Mouse (Mus musculus) small intestine, adult 2 months (tissue): ENCODE results near the gene Zfp606. TPM values are rescaled to one million over a fixed set of nuclear protein-coding genes. Genes with fewer than 3 reads are reported as not detected.

Source experiments
- H3K27ac ChIP-seq: fragments of 200-500 bp; 2 replicates; pipeline ENCODE4 v1.5.1; 2012; ENCODE audit warnings: low read depth, low read length, control low read depth, inconsistent platforms; ENCODE audit not compliant: insufficient read depth
- H3K27me3 ChIP-seq: fragments of 200-500 bp; 2 replicates; pipeline ENCODE4 v1.6.1; 2012; ENCODE audit warnings: mild to moderate bottlenecking, moderate library complexity, low read length, inconsistent platforms; ENCODE audit not compliant: control insufficient read depth, insufficient read depth
- H3K36me3 ChIP-seq: fragments of 200-500 bp; 2 replicates; pipeline ENCODE4 v1.6.1; 2012; ENCODE audit warnings: mild to moderate bottlenecking, low read length, control low read depth, inconsistent platforms; ENCODE audit not compliant: control insufficient read depth, insufficient read depth
- H3K4me1 ChIP-seq: fragments of 200-500 bp; 2 replicates; pipeline ENCODE4 v1.6.1; 2012; ENCODE audit warnings: low read length, inconsistent platforms, mixed read lengths; ENCODE audit not compliant: control insufficient read depth, insufficient read depth, insufficient read length
- H3K4me3 ChIP-seq: fragments of 200-500 bp; 2 replicates; pipeline ENCODE4 v1.5.1; 2012; ENCODE audit warnings: low read depth, mild to moderate bottlenecking, control low read depth, inconsistent platforms, low read length, moderate library complexity
- CTCF ChIP-seq: fragments of 200-500 bp; IDR thresholded peaks from 2 replicates; pipeline ENCODE4 v1.5.1; 2012; ENCODE audit warnings: low read depth, mild to moderate bottlenecking, control low read depth, inconsistent platforms, low read length, moderate library complexity, mixed read lengths; ENCODE audit not compliant: insufficient replicate concordance, insufficient read length; ENCODE audit errors: extremely low read depth
- POLR2A ChIP-seq: fragments of 200-500 bp; IDR thresholded peaks from 2 replicates; pipeline ENCODE4 v1.6.1; 2012; ENCODE audit warnings: low read depth, mild to moderate bottlenecking, control low read depth, inconsistent platforms, low read length, moderate library complexity
- WGBS: fragments of 180-500 bp; shearing (Covaris S2); methylation state at CpG from one replicate; pipeline ENCODE4 v1.1.7; 2018; 5-methylcytosine and 5-hydroxymethylcytosine counted together
- polyA plus RNA-seq: library from polyadenylated mRNA; depleted of rRNA; stranded (reverse); fragments of >200 nt; gene quantifications from 2 replicates; pipeline ENCODE4 v1.2.3, GENCODE M21; 2012; rRNA removed

Zfp606 gene
- polyA plus RNA-seq, result 1.0 and 1.1 TPM in 2 replicates

DNA sequence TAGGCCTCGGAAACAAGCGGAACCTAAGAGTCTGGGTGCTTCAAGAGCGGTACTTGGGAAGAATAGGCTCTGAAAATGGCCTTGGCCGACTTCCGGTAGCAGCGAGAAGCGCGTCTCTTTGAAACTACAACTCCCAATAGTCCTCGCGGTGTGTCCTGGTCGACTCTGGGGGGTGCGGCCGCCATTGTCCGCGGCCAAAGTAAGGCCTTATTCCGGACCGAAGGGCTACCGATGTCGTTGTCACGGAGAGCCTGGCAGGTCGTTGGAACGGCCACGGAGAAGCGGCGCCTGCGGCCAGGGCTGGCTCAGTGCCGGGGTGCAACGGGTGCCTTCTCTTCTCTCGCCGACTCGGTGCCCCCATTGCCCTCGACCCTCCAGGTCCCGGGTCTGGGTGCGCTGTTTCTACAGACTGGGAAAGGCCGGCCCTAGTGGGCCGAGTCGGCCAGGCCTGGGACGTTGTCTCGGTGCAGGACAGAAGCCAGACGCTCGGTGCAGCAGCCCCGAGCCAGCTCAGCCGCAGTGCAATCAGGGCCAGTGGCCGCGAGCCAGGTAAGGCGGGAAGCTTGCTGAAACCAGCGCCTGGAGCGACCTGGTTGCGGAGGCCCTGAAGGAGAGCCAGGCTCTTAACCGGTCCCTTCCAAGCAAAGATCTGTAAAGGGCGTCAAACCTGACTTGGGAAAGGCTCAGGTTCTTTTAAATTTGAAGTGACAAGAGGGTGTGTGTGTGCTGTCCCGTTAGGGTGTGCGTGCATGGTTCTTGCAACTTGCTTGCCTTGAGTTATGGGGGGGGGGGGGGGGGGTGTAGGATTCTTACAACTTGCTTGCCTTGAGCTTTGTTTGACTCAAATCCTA lies at the start of gene Zfp606:
Gene Zfp606 (plus strand): TSS at position 136 of the 851 bp plus-strand sequence.
- WGBS, result under 1% methylated on average over 53 of the region's 53 CpGs
- H3K27ac ChIP-seq, result peak within 1 kb of the TSS; percentile 71
- TF ChIP-seq POLR2A, result no peak
- 0 out of 2 replicates have a peak, but pooled peaks have one; percentile 9 for TF ChIP-seq CTCF

GRCm38 (mm10) chr7:12479009-12479346 lies 885 bp downstream of the Zfp606 start:
- Histone ChIP-seq H3K27me3 (no peaks in the 10 kb centered on the region), H3K4me1 (peaks cover 2% of the 10 kb centered on the region; the same call in 1 of the 2 replicates), H3K36me3 (peaks cover 25% of the 10 kb centered on the region), H3K4me3 (peak overlapping the region; percentile 90), H3K27ac (no peak overlapping the region)
- WGBS, result 3% methylated on average over 8 of the region's 8 CpGs
- TF ChIP-seq POLR2A (no peak), CTCF (no peak)

More for the DNA sequence above, at the start of gene Zfp606:
- Histone ChIP-seq H3K4me1 (peaks cover 2% of the 10 kb centered on the region; the same call in 1 of the 2 replicates), H3K27me3 (no peaks in the 10 kb centered on the region), H3K4me3 (peak within 1 kb of the TSS; percentile 90), H3K36me3 (peaks cover 19% of the 10 kb centered on the region)

GRCm38 (mm10) chr7:12479525-12479924 lies 1.4 kb downstream of the Zfp606 start:
- TF ChIP-seq CTCF, result no peak
- TF ChIP-seq POLR2A, result no peak
- Histone ChIP-seq H3K4me3 (no peak overlapping the region), H3K4me1 (peaks cover 2% of the 10 kb centered on the region; the same call in 1 of the 2 replicates), H3K27ac (no peak overlapping the region), H3K36me3 (peaks cover 30% of the 10 kb centered on the region), H3K27me3 (no peaks in the 10 kb centered on the region)
- WGBS, result 75% methylated on average over 4 of the region's 4 CpGs

DNA sequence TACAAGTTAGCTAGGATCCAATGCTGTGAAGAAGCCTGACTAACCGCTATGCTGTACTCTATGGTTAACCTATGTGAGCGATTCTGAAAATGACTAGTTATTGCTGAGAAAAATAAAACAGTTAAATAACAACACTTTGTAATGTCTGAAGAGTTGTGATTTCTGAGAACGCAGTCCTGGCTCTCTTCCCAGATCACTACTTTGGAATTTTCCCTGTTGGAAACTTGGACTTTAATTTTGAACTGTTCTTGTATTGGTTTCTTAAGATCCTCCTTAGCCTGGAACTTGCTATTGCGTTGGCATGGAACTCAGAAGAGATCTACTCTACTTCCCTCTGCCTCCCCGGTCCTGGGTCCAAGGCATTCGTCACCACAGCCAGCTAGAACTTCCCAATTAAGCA lies 5.7 kb downstream of the Zfp606 start:
- Histone ChIP-seq H3K4me3 (no peak overlapping the region), H3K27me3 (no peaks in the 10 kb centered on the region), H3K4me1 (no peaks in the 10 kb centered on the region; the same call in 1 of the 2 replicates), H3K27ac (no peak overlapping the region), H3K36me3 (peaks cover 42% of the 10 kb centered on the region)
- WGBS, result 96% methylated on average over 6 of the region's 6 CpGs
- TF ChIP-seq POLR2A (no peak), CTCF (no peak)

DNA sequence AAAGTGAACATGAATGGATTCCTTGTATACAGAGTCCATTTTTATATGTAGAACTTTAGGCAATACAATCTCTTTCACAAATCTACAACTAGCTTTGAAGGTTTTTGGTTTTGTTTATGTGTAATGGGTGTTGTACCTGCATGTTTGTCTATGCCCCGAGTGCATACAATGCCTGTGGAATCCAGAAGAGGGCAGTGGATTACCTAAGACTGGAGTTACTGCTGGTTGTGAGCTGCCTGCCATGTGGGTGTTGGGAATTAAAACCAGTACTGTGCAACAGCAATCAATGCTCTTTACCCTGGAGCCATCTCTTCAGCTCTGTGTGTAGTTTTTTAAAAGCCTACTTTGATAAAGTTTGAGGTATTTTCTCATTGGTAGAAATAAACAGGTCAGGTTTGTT lies 7.9 kb downstream of the Zfp606 start:
- H3K4me3 ChIP-seq, result no peak overlapping the region
- H3K27me3 ChIP-seq, result no peaks in the 10 kb centered on the region
- H3K27ac ChIP-seq, result no peak overlapping the region
- H3K36me3 ChIP-seq, result peaks cover 47% of the 10 kb centered on the region
- 100% methylated on average over 1 of the region's 1 CpGs for WGBS
- H3K4me1 ChIP-seq, result no peaks in the 10 kb centered on the region
- TF ChIP-seq CTCF (no peak), POLR2A (no peak)

DNA sequence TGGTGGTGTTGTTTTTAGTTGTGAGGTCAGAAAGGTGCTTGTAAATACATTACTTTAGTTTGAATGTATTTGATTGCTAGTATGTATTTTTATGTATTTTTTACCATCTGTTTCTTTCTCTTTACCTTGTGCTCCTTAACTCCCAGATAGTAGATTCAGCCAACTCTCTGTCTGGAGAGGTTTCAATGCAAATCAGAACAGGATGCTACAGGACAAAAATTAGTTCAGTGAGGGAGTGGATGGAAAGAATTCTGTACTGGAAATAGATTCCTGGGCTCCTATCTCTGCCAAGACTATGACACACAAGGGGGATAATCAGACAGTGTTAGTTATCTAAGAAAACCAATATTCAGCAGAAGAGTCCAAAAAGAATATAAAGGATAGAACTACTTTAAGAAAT lies 8.6 kb downstream of the Zfp606 start:
- Histone ChIP-seq H3K27ac (no peak overlapping the region), H3K4me3 (no peak overlapping the region), H3K36me3 (peaks cover 48% of the 10 kb centered on the region), H3K27me3 (no peaks in the 10 kb centered on the region), H3K4me1 (no peaks in the 10 kb centered on the region)
- TF ChIP-seq POLR2A (no peak), CTCF (no peak)

DNA sequence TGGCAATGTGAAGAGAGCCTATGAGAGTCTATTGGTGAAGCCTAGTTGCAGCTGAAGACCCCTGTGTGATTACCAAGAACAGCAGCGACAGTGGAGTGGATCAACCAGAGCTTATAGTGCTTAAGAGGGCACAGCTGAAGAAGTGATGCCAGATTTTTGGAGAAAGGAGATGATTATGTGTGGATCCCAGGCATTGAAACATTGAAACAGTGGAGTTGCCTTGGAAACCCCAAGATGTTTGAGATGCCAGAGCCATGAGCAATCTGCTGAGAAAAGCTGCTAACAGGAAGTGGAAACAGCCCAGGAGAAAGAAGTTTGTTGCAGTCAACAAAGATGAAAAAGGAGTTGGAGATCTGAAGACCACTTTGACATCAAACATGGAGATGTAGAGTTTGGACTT lies 32.8 kb downstream of the Zfp606 start:
- Histone ChIP-seq H3K36me3 (no peaks in the 10 kb centered on the region), H3K27ac (no peak overlapping the region), H3K27me3 (no peaks in the 10 kb centered on the region), H3K4me3 (no peak overlapping the region), H3K4me1 (no peaks in the 10 kb centered on the region)
- 54% methylated on average over 1 of the region's 1 CpGs for WGBS
- TF ChIP-seq POLR2A (no peak), CTCF (no peak)
